Mouse (Mus musculus) brain, embryonic 14.5 days (tissue): ENCODE data around the gene Med12l.

Experiments
- CTCF ChIP-seq: fragments of 200-500 bp; IDR thresholded peaks from 2 replicates; pipeline ENCODE4 v1.5.1; 2012; ENCODE audit warnings: inconsistent platforms, mild to moderate bottlenecking, moderate library complexity, borderline replicate concordance; ENCODE audit not compliant: insufficient read depth, insufficient read length; ENCODE audit errors: extremely low read depth
- POLR2A ChIP-seq: fragments of 200-500 bp; IDR thresholded peaks from 2 replicates; pipeline ENCODE4 v1.6.1; 2012; ENCODE audit warnings: mild to moderate bottlenecking, inconsistent platforms, borderline replicate concordance; ENCODE audit not compliant: poor library complexity, insufficient read depth, insufficient read length, severe bottlenecking; ENCODE audit errors: extremely low read depth

DNA sequence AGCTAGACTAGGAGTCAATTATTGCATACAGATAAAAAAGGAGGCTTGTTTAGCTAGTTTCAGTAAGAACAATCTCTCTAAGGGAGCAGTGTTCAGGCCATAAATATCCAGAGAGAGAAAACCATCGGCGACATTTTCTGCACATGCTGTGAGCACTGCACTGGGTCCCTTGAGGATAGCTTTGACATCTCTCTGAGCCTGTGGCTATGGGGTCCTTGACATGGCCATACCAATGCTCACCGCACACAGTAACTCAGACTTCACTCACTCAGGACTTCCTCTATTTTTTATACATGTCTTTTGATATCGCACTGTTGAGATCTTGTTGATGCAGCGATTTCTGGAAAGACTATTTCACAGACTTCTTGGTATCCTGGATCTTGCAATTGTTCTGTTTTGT is 151.4 kb downstream of the Med12l start:
- no peak for TF ChIP-seq CTCF
- no peak for TF ChIP-seq POLR2A
